Mouse (Mus musculus): ENCODE measurements at regions not wholly inside any gene's neighbourhood (a gene's known extent, or its start where the extent isn't known, plus 50 kb on each side); places are given as distances from the start of the nearest gene placed in this dataset.

- TF ChIP-seq CTCF (IDR thresholded peaks at IDR 0.05; ENCODE audit: control insufficient read depth, insufficient read depth, insufficient read length) = no peak
- TF ChIP-seq USF1 (IDR thresholded peaks at IDR 0.05; ENCODE audit: low read depth) = no peak
- TF ChIP-seq CEBPB (IDR thresholded peaks at IDR 0.05; ENCODE audit: low read depth) = no peak
- TF ChIP-seq MAX (IDR thresholded peaks at IDR 0.05) = no peak
- no peak for TF ChIP-seq MYOG (IDR thresholded peaks at IDR 0.05; ENCODE audit: control insufficient read depth, extremely low read depth, insufficient read length)
- no peak for TF ChIP-seq FOSL1 (IDR thresholded peaks at IDR 0.05; ENCODE audit: insufficient read depth, low read length, poor library complexity, severe bottlenecking)
- no peak for TF ChIP-seq MYOD1 (IDR thresholded peaks at IDR 0.05; ENCODE audit: control insufficient read depth, insufficient read length, low read depth)
Measured at GRCm38 (mm10) chr3:41302805-41303204, 220.0 kb upstream of the Pgrmc2 start.

Measured in C2C12 (cell line).